Mouse (Mus musculus) heart, embryonic 14.5 days (tissue): Measurements from ENCODE around the gene Gcnt2. TPM values are rescaled to one million over a fixed set of nuclear protein-coding genes. Genes with fewer than 3 reads are reported as not detected.

Experiments
- ATAC-seq: fragments of 200-750 bp; cut with Nextera tagmentation; 2 replicates; pipeline ENCODE4 v1.8.0; 2017; ENCODE audit warnings: low read depth, moderate TSS enrichment; ENCODE audit not compliant: insufficient number of reproducible peaks, insufficient read depth, low FRiP score
- H3K27ac ChIP-seq, 2 experiments: fragments of 200-500 bp in 1 of 2; fragments of 300-500 bp in 1 of 2; sonication (generic) in 1 of 2; replicated peaks in 1 of 2; 2 replicates each; pipeline ENCODE4 v1.5.1; 2012 to 2014; ENCODE audit warnings: low read depth in 2 of 2, low read length in 2 of 2, control low read depth in 1 of 2, mild to moderate bottlenecking in 1 of 2, mixed read lengths in 1 of 2; ENCODE audit not compliant: control insufficient read depth in 1 of 2, insufficient read depth in 1 of 2
- H3K27me3 ChIP-seq: fragments of 300-500 bp; sonication (generic); 2 replicates; pipeline ENCODE4 v1.6.1; 2014; ENCODE audit warnings: mild to moderate bottlenecking, low read length, control low read depth; ENCODE audit not compliant: control insufficient read depth, insufficient read depth
- H3K36me3 ChIP-seq: fragments of 300-500 bp; sonication (generic); 2 replicates; pipeline ENCODE4 v1.6.1; 2014; ENCODE audit warnings: mild to moderate bottlenecking, control low read depth, low read length, mixed read lengths; ENCODE audit not compliant: control insufficient read depth, insufficient read depth
- H3K4me1 ChIP-seq, 2 experiments: fragments of 200-500 bp in 1 of 2; fragments of 300-500 bp in 1 of 2; sonication (generic) in 1 of 2; 2 replicates each; pipeline ENCODE4 v1.6.1; 2012 to 2014; ENCODE audit warnings: low read length in 2 of 2, control low read depth in 1 of 2, mixed read lengths in 1 of 2; ENCODE audit not compliant: control insufficient read depth in 2 of 2, insufficient read depth in 2 of 2
- H3K4me2 ChIP-seq: fragments of 300-500 bp; sonication (generic); 2 replicates; pipeline ENCODE4 v1.6.1; 2014; ENCODE audit warnings: mild to moderate bottlenecking, low read length
- H3K4me3 ChIP-seq, 2 experiments: fragments of 200-500 bp in 1 of 2; fragments of 300-500 bp in 1 of 2; sonication (generic) in 1 of 2; 2 replicates each; pipeline ENCODE4 v1.5.1; 2012 to 2014; ENCODE audit warnings: low read length in 2 of 2, mild to moderate bottlenecking in 2 of 2, control low read depth in 1 of 2, low read depth in 1 of 2, moderate library complexity in 1 of 2; ENCODE audit not compliant: control insufficient read depth in 1 of 2, insufficient read depth in 1 of 2
- H3K9ac ChIP-seq: fragments of 300-500 bp; sonication (generic); 2 replicates; pipeline ENCODE4 v1.6.1; 2014; ENCODE audit warnings: mild to moderate bottlenecking, low read length
- H3K9me3 ChIP-seq: fragments of 300-500 bp; sonication (generic); 2 replicates; pipeline ENCODE4 v1.6.1; 2016; ENCODE audit warnings: low read length, control low read depth; ENCODE audit not compliant: control insufficient read depth
- WGBS: fragments of 180-500 bp; shearing (Covaris S2); extraction: QIAGEN DNeasy Blood & Tissue Kit; methylation state at CpG from one replicate; pipeline ENCODE4 v1.1.7; 2014; 5-methylcytosine and 5-hydroxymethylcytosine counted together
- polyA plus RNA-seq: library from polyadenylated mRNA; unstranded; fragments of >200 nt; fragmentation: Nextera tagmentation; extraction: Ambion mirVana; gene quantifications from 2 replicates; pipeline ENCODE4 v1.2.1, GENCODE M21; 2014

The Gcnt2 gene
- polyA plus RNA-seq, 1 experiment from 2014 or later = 4.8 TPM

DNA sequence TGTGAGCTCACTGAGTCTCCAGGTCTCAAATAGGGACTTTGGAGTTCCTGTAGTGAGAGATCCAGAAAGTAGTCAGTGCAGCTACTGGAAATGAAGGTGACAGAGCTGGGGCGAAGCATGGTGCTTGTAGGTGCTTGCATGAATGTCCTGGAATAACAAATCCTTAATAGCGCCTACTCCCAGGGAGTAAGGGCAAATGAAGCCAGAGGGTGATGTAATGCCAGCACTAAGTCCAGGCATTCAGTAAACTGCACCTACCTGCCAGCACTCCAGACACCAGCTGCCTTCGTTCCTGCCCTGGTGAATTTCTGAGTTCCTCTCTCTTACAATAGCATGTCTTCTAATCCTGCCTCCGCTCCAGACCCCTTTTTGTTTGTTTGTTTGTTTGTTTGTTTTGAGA, 39.1 kb downstream of the Gcnt2 start:
- no peaks in the 10 kb centered on the region for H3K36me3 ChIP-seq
- H3K4me3 ChIP-seq = no peak overlapping the region
- H3K4me1 ChIP-seq = peaks cover 9 to 12% of the 10 kb centered on the region in 2 experiments
- no peak overlapping the region for H3K27ac ChIP-seq
- WGBS = 82% methylated on average over 4 of the region's 4 CpGs
- H3K27me3 ChIP-seq = no peaks in the 10 kb centered on the region
- no peak overlapping the region for H3K4me2 ChIP-seq
- H3K9ac ChIP-seq = no peak overlapping the region
- H3K9me3 ChIP-seq = no peaks in the 10 kb centered on the region
- no peak for ATAC-seq

DNA sequence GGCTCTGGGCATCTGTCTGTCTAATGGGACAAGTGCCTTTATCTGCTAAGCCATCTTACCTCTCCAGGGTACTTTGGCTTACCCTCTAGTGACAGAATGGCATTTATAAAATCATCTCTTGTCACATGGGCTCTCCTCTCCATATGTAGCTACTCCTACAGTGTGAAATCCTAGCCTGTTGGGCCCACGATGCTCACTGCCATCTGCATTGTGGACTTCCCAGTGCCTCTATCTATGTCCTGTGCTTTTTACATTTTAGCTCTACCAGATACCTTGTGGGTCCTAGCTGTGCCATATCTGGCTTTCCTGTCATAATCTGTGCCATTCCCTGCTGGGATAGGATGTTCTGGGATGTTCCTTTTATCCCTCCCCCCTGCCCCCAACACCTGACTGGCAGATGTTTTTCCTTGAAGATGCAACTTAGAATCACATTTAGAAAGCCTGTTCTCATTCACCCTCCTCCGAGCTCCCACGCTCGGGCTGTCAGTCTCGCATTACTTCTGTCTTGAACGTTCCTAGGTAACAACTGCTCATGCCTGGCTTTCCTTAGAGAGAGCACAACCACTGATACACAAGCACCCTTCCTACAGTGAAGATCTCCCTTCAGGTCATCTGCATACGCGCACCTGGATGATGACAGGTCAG, 39.9 kb downstream of the Gcnt2 start:
- Histone ChIP-seq H3K9ac (no peak overlapping the region), H3K4me2 (no peak overlapping the region), H3K9me3 (no peaks in the 10 kb centered on the region), H3K4me3 (no peak overlapping the region), H3K27me3 (no peaks in the 10 kb centered on the region), H3K27ac (no peak overlapping the region), H3K4me1 (peaks cover 4 to 7% of the 10 kb centered on the region in 2 experiments), H3K36me3 (no peaks in the 10 kb centered on the region)
- ATAC-seq = no peak
- 71% methylated on average over 8 of the region's 8 CpGs for WGBS

DNA sequence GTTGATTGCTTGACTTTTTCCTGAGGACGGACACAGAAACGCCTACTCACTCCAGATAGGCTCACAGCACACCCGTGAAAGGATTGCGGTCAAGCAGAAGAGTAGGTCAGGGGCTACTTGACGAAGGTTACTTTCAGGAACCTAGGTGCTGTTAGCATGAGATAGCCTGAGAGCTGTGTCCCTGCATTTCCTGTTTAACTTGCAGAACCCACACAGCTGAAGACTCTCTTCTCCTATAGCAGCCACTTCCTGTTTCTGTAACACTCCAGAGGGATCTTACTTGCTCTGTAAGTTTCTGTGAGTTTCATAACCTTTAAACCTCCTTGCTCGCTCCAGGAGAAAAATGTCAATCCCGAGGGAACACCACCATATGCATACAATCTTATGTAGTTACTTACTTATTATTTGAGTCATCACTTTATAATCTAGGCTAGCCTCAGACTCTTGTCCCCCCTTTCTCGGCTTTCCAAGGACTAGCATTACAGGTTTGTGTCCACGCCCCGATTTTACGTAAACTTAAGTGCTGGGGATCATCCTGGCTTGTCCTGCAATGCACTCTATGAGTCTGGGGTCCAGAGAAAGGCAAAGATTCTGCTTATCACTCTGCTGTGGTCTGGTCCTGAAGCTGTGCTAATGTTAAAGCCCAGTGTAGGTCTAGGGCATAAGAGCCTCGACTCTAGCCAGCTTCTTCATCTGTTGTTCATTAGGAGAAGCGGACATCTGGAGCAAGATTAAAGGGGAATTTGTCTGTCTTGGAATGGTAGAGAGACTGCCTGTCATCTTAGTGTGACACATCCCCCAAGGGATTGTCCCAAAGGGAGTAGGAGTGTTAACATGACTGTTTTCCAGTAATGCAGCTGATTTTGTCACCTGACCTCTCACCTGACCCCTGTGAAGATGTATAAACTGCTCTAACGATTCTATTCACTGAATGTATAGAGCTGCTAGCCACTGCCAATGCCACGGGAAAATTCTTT, 40.7 kb downstream of the Gcnt2 start:
- Histone ChIP-seq H3K4me3 (no peak overlapping the region), H3K27ac (no peak overlapping the region), H3K4me1 (peaks cover 0 to 3% of the 10 kb centered on the region in 2 experiments; a peak in 2 of 4 replicates), H3K9me3 (no peaks in the 10 kb centered on the region), H3K36me3 (no peaks in the 10 kb centered on the region), H3K4me2 (no peak overlapping the region), H3K9ac (no peak overlapping the region), H3K27me3 (no peaks in the 10 kb centered on the region)
- WGBS = 71% methylated on average over 15 of the region's 15 CpGs
- ATAC-seq = no peak

DNA sequence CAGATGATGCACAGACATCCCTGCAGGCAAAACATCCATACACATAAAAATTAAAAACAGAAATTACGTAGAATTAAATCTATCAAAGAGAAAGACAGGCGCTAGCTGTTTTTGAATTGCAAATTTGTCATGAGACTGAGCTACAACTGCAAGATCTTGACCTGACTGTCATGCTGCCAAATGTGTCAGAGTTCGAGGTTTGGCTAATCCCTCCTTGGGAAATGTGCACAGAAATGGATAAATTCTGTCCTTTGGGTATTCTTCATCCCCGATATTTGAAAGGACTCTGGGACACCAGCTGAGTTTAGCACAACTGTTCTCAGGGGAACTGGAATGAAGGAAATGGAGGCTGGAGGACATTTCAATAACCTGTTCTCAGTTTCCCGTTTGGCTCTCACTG, 41.7 kb downstream of the Gcnt2 start:
- Histone ChIP-seq H3K36me3 (no peaks in the 10 kb centered on the region), H3K9ac (no peak overlapping the region), H3K9me3 (no peaks in the 10 kb centered on the region), H3K4me1 (peaks cover 0 to 3% of the 10 kb centered on the region in 2 experiments; a peak in 2 of 4 replicates), H3K4me3 (no peak overlapping the region), H3K4me2 (no peak overlapping the region), H3K27me3 (no peaks in the 10 kb centered on the region), H3K27ac (no peak overlapping the region)
- WGBS = 85% methylated on average over 5 of the region's 5 CpGs
- no peak for ATAC-seq

DNA sequence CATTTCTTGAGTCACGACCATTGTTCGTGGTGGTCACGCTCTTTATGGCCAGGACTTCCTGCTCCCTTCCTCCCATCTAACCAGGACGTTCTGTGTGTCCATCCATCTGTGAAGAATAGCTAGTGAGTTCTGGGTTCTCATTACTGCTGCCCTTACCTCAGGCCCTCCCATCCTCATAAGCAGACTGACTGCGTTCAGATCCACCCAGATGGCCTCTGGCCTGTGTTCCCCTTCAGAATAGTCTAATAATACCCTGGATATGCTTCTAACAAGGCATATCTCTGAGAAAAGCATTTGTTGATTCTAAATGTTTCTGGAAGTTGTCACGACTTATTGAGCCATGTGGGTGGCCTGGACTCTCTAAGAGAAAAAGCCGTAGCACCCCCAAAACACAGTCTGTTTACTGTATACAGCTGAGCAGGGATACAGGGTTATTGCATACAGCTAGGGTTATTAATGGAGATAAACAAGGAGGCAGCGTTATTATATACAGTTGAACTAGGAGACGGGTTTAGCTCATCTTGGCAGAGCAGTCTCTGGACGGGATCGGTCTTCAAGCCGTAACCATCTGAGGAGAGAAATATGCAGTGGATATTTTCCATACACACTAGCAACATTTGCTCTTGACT, 42.4 kb downstream of the Gcnt2 start:
- H3K4me2 ChIP-seq = no peak overlapping the region
- no peaks in the 10 kb centered on the region for H3K27me3 ChIP-seq
- H3K36me3 ChIP-seq = no peaks in the 10 kb centered on the region
- H3K9me3 ChIP-seq = no peaks in the 10 kb centered on the region
- H3K4me3 ChIP-seq = no peak overlapping the region
- H3K4me1 ChIP-seq = peaks cover 0 to 3% of the 10 kb centered on the region in 2 experiments; a peak in 2 of 4 replicates
- no peak overlapping the region for H3K27ac ChIP-seq
- ATAC-seq = no peak
- H3K9ac ChIP-seq = no peak overlapping the region
- 75% methylated on average over 12 of the region's 12 CpGs for WGBS

DNA sequence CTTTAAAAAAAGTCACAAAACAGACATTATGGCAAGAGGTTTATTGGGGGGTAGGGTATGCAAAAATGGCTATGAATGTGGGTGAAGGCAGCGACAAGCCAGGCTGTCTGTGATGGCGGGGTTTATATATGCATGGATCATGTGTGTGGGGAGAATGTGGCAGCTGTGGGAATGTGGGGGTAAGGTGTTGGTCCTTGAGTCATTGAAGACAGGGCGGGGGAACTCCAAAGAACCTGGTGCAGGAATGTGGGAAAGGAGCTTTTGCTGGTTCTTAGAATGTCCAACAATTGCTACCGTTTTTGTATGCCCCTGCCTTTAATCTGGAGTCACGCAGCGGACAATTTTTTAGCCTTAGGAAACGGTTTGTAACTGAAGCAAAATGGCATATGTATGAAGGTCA, 44.5 kb downstream of the Gcnt2 start:
- peaks cover 0 to 3% of the 10 kb centered on the region in 2 experiments; a peak in 2 of 4 replicates for H3K4me1 ChIP-seq
- H3K36me3 ChIP-seq = no peaks in the 10 kb centered on the region
- 91% methylated on average over 7 of the region's 7 CpGs for WGBS
- H3K4me3 ChIP-seq = no peak overlapping the region
- H3K9me3 ChIP-seq = no peaks in the 10 kb centered on the region
- ATAC-seq = no peak
- no peak overlapping the region for H3K4me2 ChIP-seq
- no peaks in the 10 kb centered on the region for H3K27me3 ChIP-seq
- H3K9ac ChIP-seq = no peak overlapping the region
- H3K27ac ChIP-seq = no peak overlapping the region

DNA sequence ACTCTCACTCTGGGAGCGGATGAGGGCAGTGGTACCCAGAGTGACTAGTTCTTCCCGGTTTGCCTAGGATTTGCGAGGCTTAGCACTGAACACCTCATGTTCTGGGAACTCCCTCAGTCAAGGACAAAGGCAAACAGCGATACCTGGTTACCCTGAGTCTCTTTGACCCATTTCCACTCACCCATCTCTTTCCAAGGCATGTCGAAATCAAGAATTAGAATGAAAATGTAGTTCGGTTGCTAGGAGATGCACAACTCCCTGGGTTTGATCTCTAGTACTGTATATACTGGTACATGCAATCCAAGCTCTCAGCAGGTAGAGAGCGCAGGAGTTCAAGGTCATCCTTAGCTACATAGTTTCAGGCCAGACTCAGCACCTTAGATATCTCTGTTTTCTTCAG, 47.0 kb downstream of the Gcnt2 start:
- H3K4me3 ChIP-seq = no peak overlapping the region
- no peaks in the 10 kb centered on the region for H3K27me3 ChIP-seq
- H3K9ac ChIP-seq = no peak overlapping the region
- no peaks in the 10 kb centered on the region for H3K9me3 ChIP-seq
- no peaks in the 10 kb centered on the region for H3K36me3 ChIP-seq
- ATAC-seq = no peak
- H3K27ac ChIP-seq = no peak overlapping the region
- WGBS = 82% methylated on average over 7 of the region's 7 CpGs
- H3K4me2 ChIP-seq = no peak overlapping the region
- no peaks in the 10 kb centered on the region; a peak in 1 of 4 replicates for H3K4me1 ChIP-seq
